Mouse (Mus musculus): ENCODE results near the gene Pgam2. TPM values are rescaled to one million over a fixed set of nuclear protein-coding genes. Genes with fewer than 3 reads are reported as not detected.
A peak's percentile ranks its signal among the peaks of the same experiment; 100 is the strongest.

Pgam2 gene
- total and polyA plus RNA-seq, 2 experiments from 2014 or later, result 2.0 to 2.8 TPM

DNA sequence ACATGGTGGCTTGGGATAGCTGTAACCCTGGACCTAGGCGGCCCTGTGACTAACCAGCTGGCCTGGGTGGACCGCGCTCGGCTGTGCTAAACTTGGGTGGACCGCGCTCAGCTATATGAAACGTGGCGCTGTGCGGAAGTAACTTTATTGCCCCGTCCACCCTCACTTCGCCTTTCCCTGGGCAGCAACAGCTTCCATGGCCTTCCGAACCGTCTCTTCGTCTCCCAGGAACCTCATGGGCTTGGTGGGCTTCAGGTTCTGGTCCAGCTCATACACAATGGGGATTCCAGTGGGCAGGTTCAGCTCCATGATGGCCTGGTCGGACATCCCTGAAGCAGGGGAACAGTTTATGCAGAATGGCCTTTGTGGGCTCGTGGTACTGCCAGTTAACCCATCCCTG lies 2.0 kb downstream of the Pgam2 start:
- H3K4me2 ChIP-seq (ENCODE audit: low read depth, low read length), result no peak overlapping the region
- no peaks in the 10 kb centered on the region for H3K4me1 ChIP-seq (ENCODE audit: insufficient read depth, low read length)
- no peak for DNase-seq (ENCODE audit: low spot score)
- no peak overlapping the region for H3K27ac ChIP-seq
- H3K4me3 ChIP-seq (ENCODE audit: low read length), result no peak overlapping the region
- ATAC-seq, result no peak
- no peaks in the 10 kb centered on the region for H3K27me3 ChIP-seq (ENCODE audit: insufficient read depth, low read length)
- peaks cover 45% of the 10 kb centered on the region; the same call in 1 of the 2 replicates for H3K36me3 ChIP-seq (ENCODE audit: insufficient read depth, low read length)
- no peak for TF ChIP-seq CTCF (IDR thresholded peaks at IDR 0.05; ENCODE audit: low read depth)
- 95% methylated on average over 16 of the region's 16 CpGs for WGBS
- H3K9ac ChIP-seq (replicated peaks; ENCODE audit: low read length), result no peak overlapping the region
- no peaks in the 10 kb centered on the region for H3K9me3 ChIP-seq (ENCODE audit: low read length)

DNA sequence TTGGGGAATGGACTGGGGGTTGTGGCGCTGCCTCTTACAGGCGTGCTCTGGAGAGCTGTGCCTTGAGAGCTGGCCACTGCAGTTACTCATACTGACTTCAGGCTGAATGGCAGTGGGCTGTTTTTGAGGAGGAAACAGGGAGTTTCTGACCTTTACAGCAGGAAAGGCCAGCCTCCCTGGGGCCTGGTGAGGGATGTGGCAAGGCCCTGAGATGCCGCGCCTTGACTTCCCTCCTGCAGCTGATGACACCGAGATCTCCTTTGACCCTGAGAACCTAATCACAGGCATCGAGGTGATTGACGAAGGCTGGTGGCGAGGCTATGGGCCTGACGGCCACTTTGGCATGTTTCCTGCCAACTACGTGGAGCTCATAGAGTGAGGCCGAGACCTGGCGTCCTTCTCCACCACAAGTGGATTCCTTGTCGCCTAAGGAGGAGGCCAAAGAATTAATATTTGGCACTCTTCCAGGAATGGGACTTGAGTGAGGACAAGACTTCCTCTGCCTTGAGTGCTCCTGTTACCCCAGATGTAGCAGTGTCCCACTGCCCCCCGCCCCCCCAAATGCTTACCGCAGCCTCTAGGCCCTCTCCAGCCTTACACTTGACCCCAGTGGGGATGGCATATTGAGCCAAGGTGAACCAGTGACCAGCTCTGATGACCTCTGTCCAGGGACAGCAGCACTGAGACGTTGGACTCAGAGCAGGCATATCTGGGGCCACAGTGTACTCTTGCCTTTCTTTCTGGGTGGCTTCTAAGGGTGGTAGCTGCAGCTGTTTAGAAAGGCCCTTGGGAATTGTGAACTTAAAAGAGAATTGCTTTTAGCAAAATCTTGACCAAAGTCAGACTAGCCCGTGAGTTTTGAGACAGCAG lies 3.7 kb downstream of the Pgam2 start:
- Histone ChIP-seq H3K36me3 (ENCODE audit: insufficient read depth, low read length) (peaks cover 57% of the 10 kb centered on the region), H3K4me1 (ENCODE audit: insufficient read depth, low read length) (no peaks in the 10 kb centered on the region), H3K4me3 (ENCODE audit: low read length) (no peak overlapping the region), H3K9ac (replicated peaks; ENCODE audit: low read length) (no peak overlapping the region), H3K27me3 (ENCODE audit: insufficient read depth, low read length) (no peaks in the 10 kb centered on the region), H3K9me3 (ENCODE audit: low read length) (no peaks in the 10 kb centered on the region), H3K4me2 (ENCODE audit: low read depth, low read length) (no peak overlapping the region), H3K27ac (no peak overlapping the region)
- ATAC-seq, result no peak
- 77% methylated on average over 17 of the region's 17 CpGs for WGBS
- no peak for TF ChIP-seq CTCF (IDR thresholded peaks at IDR 0.05; ENCODE audit: low read depth)
- DNase-seq (ENCODE audit: low spot score), result no peak

- H3K4me2 ChIP-seq (ENCODE audit: low read depth, low read length), result no peak overlapping the region
- no peak for DNase-seq (ENCODE audit: low spot score)
- H3K9me3 ChIP-seq (ENCODE audit: low read length), result no peaks in the 10 kb centered on the region
- no peaks in the 10 kb centered on the region for H3K27me3 ChIP-seq (ENCODE audit: insufficient read depth, low read length)
- H3K4me3 ChIP-seq (ENCODE audit: low read length), result no peak overlapping the region
- no peak overlapping the region for H3K9ac ChIP-seq (replicated peaks; ENCODE audit: low read length)
- WGBS, result 90% methylated on average over 5 of the region's 5 CpGs
- H3K27ac ChIP-seq, result no peak overlapping the region
- TF ChIP-seq CTCF (IDR thresholded peaks at IDR 0.05; ENCODE audit: low read depth), result no peak
- ATAC-seq, result no peak
- H3K4me1 ChIP-seq (ENCODE audit: insufficient read depth, low read length), result no peaks in the 10 kb centered on the region
- peaks cover 74% of the 10 kb centered on the region for H3K36me3 ChIP-seq (ENCODE audit: insufficient read depth, low read length)
Observed at GRCm38 (mm10) chr11:5797928-5798327, 5.6 kb downstream of the Pgam2 start.

- no peak for TF ChIP-seq CTCF (IDR thresholded peaks at IDR 0.05; ENCODE audit: low read depth)
- H3K27ac ChIP-seq, result no peak overlapping the region
- H3K4me1 ChIP-seq (ENCODE audit: insufficient read depth, low read length), result no peaks in the 10 kb centered on the region
- H3K9me3 ChIP-seq (ENCODE audit: low read length), result no peaks in the 10 kb centered on the region
- H3K4me2 ChIP-seq (ENCODE audit: low read depth, low read length), result no peak overlapping the region
- DNase-seq (ENCODE audit: low spot score) (no peak), ATAC-seq (no peak)
- H3K4me3 ChIP-seq (ENCODE audit: low read length), result no peak overlapping the region
- WGBS, result 77% methylated on average over 11 of the region's 11 CpGs
- no peaks in the 10 kb centered on the region for H3K27me3 ChIP-seq (ENCODE audit: insufficient read depth, low read length)
- no peak overlapping the region for H3K9ac ChIP-seq (replicated peaks; ENCODE audit: low read length)
- peaks cover 79% of the 10 kb centered on the region for H3K36me3 ChIP-seq (ENCODE audit: insufficient read depth, low read length)
Observed at GRCm38 (mm10) chr11:5797371-5797770, 6.2 kb downstream of the Pgam2 start.

DNA sequence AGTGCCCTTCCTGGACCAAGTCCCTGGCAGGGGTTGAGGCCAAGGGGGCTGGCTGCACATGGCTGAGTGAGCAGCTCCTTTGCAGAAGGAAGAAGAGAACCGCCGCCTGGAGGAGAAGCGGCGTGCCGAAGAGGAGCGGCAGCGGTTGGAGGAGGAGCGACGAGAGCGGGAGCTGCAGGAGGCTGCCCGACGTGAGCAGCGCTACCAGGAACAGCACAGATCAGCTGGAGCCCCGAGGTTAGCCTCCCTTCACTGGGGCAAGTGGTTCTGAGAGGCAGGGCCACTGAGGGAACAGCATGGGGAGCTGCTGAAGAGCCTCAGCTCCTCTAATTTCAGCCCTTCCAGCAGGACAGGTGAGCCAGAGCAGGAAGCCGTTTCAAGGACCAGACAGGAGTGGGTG lies 6.6 kb downstream of the Pgam2 start:
- no peak for TF ChIP-seq CTCF (IDR thresholded peaks at IDR 0.05; ENCODE audit: low read depth)
- Histone ChIP-seq H3K9ac (replicated peaks; ENCODE audit: low read length) (no peak overlapping the region), H3K27ac (no peak overlapping the region), H3K4me2 (ENCODE audit: low read depth, low read length) (no peak overlapping the region), H3K9me3 (ENCODE audit: low read length) (no peaks in the 10 kb centered on the region), H3K27me3 (ENCODE audit: insufficient read depth, low read length) (no peaks in the 10 kb centered on the region), H3K4me3 (ENCODE audit: low read length) (no peak overlapping the region), H3K36me3 (ENCODE audit: insufficient read depth, low read length) (peaks cover 83% of the 10 kb centered on the region), H3K4me1 (ENCODE audit: insufficient read depth, low read length) (no peaks in the 10 kb centered on the region)
- ATAC-seq (no peak), DNase-seq (ENCODE audit: low spot score) (no peak)
- WGBS, result 77% methylated on average over 15 of the region's 15 CpGs

- Histone ChIP-seq H3K4me2 (ENCODE audit: low read depth, low read length) (no peak overlapping the region), H3K36me3 (ENCODE audit: insufficient read depth, low read length) (peaks cover 85% of the 10 kb centered on the region), H3K4me1 (ENCODE audit: insufficient read depth, low read length) (no peaks in the 10 kb centered on the region), H3K9me3 (ENCODE audit: low read length) (no peaks in the 10 kb centered on the region), H3K27ac (no peak overlapping the region), H3K9ac (replicated peaks; ENCODE audit: low read length) (no peak overlapping the region), H3K27me3 (ENCODE audit: insufficient read depth, low read length) (no peaks in the 10 kb centered on the region), H3K4me3 (ENCODE audit: low read length) (no peak overlapping the region)
- DNase-seq (ENCODE audit: low spot score), result peak; percentile 18
- WGBS, result 55% methylated on average over 7 of the region's 7 CpGs
- peak; percentile 36 for ATAC-seq
- TF ChIP-seq CTCF (IDR thresholded peaks at IDR 0.05; ENCODE audit: low read depth), result no peak
Observed at GRCm38 (mm10) chr11:5795706-5796105, 7.8 kb downstream of the Pgam2 start.

DNA sequence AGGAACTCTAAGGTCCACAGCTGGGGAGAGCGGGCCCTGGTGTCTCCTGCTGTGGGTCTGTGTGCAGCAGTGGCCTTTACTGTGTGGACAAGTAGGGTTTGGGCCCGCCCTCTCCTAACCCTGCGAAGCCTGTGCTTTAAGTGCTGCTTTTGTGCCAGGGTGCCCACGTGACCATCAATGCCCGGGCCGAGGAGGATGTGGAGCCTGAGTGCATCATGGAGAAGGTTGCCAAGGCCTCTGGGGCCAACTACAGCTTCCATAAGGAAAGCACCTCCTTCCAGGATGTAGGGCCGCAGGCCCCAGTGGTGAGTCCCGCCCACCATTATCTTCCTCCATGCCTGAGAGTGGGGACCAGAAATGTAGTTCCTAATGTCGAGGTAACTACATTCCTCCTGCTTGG lies 8.2 kb downstream of the Pgam2 start:
- peaks cover 83% of the 10 kb centered on the region for H3K36me3 ChIP-seq (ENCODE audit: insufficient read depth, low read length)
- no peak for ATAC-seq
- no peak overlapping the region for H3K9ac ChIP-seq (replicated peaks; ENCODE audit: low read length)
- H3K4me3 ChIP-seq (ENCODE audit: low read length), result no peak overlapping the region
- H3K4me2 ChIP-seq (ENCODE audit: low read depth, low read length), result no peak overlapping the region
- TF ChIP-seq CTCF (IDR thresholded peaks at IDR 0.05; ENCODE audit: low read depth), result no peak
- no peaks in the 10 kb centered on the region for H3K27me3 ChIP-seq (ENCODE audit: insufficient read depth, low read length)
- H3K4me1 ChIP-seq (ENCODE audit: insufficient read depth, low read length), result no peaks in the 10 kb centered on the region
- no peak overlapping the region for H3K27ac ChIP-seq
- no peak for DNase-seq (ENCODE audit: low spot score)
- WGBS, result 77% methylated on average over 9 of the region's 9 CpGs
- H3K9me3 ChIP-seq (ENCODE audit: low read length), result no peaks in the 10 kb centered on the region

All from hindbrain, postnatal 0 days (tissue).